In the genomic region with DNA sequence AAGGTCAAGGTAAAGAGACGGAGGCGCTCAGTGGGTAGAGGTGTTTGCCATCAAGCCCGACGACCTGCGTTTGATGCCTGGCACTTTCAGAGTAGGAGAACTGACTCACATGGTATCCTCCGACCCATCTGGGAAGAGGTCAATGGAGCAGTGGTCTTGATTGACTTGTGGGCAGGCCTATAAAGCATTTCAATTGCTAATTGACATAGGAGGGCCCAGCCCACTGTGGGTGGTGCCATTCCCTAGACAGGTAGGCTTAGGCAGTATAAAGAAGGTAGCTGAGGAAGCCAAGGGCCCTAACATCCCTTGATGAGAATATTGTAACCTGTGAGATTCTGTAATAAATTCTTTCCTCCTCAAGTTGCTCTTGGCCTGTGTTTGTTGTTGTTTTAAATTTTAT, we compare ENCODE assay signal across 26 mouse cellular contexts.
"Had no signal": no experiment of that assay in that cellular context is flagged by ENCODE, and none has a peak within 500 bp of the region (broad histone marks: within the 10 kb centered on the region; RNA-seq: fewer than 3 reads in every experiment).

No protein-coding gene starts in this region.

- H3K4me1 ChIP-seq: embryonic facial prominence, embryonic 10.5 days; embryonic facial prominence, embryonic 12.5 days; embryonic facial prominence, embryonic 13.5 days; embryonic facial prominence, embryonic 15.5 days; forebrain, embryonic 10.5 days; forebrain, embryonic 12.5 days; forebrain, embryonic 13.5 days; forebrain, embryonic 15.5 days; heart, embryonic 10.5 days had no signal

- H3K36me3 ChIP-seq: embryonic facial prominence, embryonic 13.5 days; embryonic facial prominence, embryonic 15.5 days; forebrain, embryonic 12.5 days; forebrain, embryonic 15.5 days had no signal

- H3K4me3 ChIP-seq: embryonic facial prominence, embryonic 10.5 days; embryonic facial prominence, embryonic 12.5 days; embryonic facial prominence, embryonic 13.5 days; embryonic facial prominence, embryonic 15.5 days; erythroblast, embryonic 14.5 days; forebrain, embryonic 10.5 days; forebrain, embryonic 12.5 days; forebrain, embryonic 13.5 days; forebrain, embryonic 15.5 days; gastrocnemius, adult 2 months; heart, adult 2 months; heart, embryonic 10.5 days had no signal

- DNase-seq: cerebellum, adult 9-11 months; cerebellum, postnatal 10 days; cerebellum, postnatal 14 days; cerebellum, postnatal 25 days; cerebellum, postnatal 36 days; embryo, embryonic 11 days; forebrain, postnatal 0 days; gastrocnemius, adult 2 months; gastrocnemius, postnatal 10 days; gastrocnemius, postnatal 14 days; gastrocnemius, postnatal 25 days; gastrocnemius, postnatal 36 days; heart, adult 11 months; heart, adult 2 months had no signal

- H3K9me3 ChIP-seq: embryonic facial prominence, embryonic 10.5 days; embryonic facial prominence, embryonic 12.5 days; embryonic facial prominence, embryonic 13.5 days; embryonic facial prominence, embryonic 15.5 days; forebrain, embryonic 10.5 days; forebrain, embryonic 12.5 days; forebrain, embryonic 13.5 days; forebrain, embryonic 15.5 days; heart, embryonic 10.5 days had no signal

- H3K9ac ChIP-seq: embryonic facial prominence, embryonic 12.5 days; embryonic facial prominence, embryonic 13.5 days; embryonic facial prominence, embryonic 15.5 days; forebrain, embryonic 12.5 days; forebrain, embryonic 13.5 days; forebrain, embryonic 15.5 days; forebrain, postnatal 0 days had no signal

- H3K27ac ChIP-seq: embryonic facial prominence, embryonic 10.5 days; embryonic facial prominence, embryonic 12.5 days; embryonic facial prominence, embryonic 13.5 days; embryonic facial prominence, embryonic 15.5 days; forebrain, embryonic 10.5 days; forebrain, embryonic 12.5 days; forebrain, embryonic 13.5 days; forebrain, embryonic 15.5 days; gastrocnemius, adult 2 months; heart, adult 2 months; heart, embryonic 10.5 days had no signal

- H3K27me3 ChIP-seq: embryonic facial prominence, embryonic 12.5 days; embryonic facial prominence, embryonic 13.5 days; embryonic facial prominence, embryonic 15.5 days; forebrain, embryonic 12.5 days; forebrain, embryonic 13.5 days; forebrain, embryonic 15.5 days had no signal

- H3K4me2 ChIP-seq: embryonic facial prominence, embryonic 12.5 days; embryonic facial prominence, embryonic 13.5 days; embryonic facial prominence, embryonic 15.5 days; forebrain, embryonic 12.5 days; forebrain, embryonic 13.5 days; forebrain, embryonic 15.5 days had no signal

- ATAC-seq: forebrain, embryonic 13.5 days; forebrain, embryonic 14.5 days; forebrain, embryonic 15.5 days; forebrain, embryonic 16.5 days; forebrain, postnatal 0 days had no signal
